Mouse (Mus musculus) midbrain, embryonic 16.5 days (tissue): Measurements from ENCODE around the gene Ces1a. TPM values are rescaled to one million over a fixed set of nuclear protein-coding genes. Genes with fewer than 3 reads are reported as not detected.

Source experiments
- polyA plus RNA-seq: library from polyadenylated mRNA; unstranded; fragments of >200 nt; fragmentation: Nextera tagmentation; extraction: Ambion mirVana; gene quantifications from 2 replicates; pipeline ENCODE4 v1.2.1, GENCODE M21; 2015

Gene Ces1a
- polyA plus RNA-seq, 1 experiment from 2014 or later, result not detected

Other genes starting within 250 kb of the Ces1a start
- 17.7 and 17.8 TPM in 2 replicates for gene Mmp2, start 220.9 kb downstream of the Ces1a start, polyA plus RNA-seq
- gene Lpcat2, start 192.9 kb downstream of the Ces1a start, polyA plus RNA-seq, result 8.5 and 10.4 TPM in 2 replicates
- gene Capns2, start 146.8 kb downstream of the Ces1a start, polyA plus RNA-seq, result 0.19 TPM in 1 of 2 replicates, not detected in the other
- gene Slc6a2, start 88.1 kb downstream of the Ces1a start, polyA plus RNA-seq, result 0.47 and 0.90 TPM in 2 replicates
- not detected in 2 replicates for gene Ces1b, start 31.8 kb upstream of the Ces1a start, polyA plus RNA-seq
- gene Ces1c, start 83.1 kb upstream of the Ces1a start, polyA plus RNA-seq, result not detected in 2 replicates
- gene Ces1d, start 149.6 kb upstream of the Ces1a start, polyA plus RNA-seq, result 0.45 and 0.59 TPM in 2 replicates
- gene Ces1e, start 181.4 kb upstream of the Ces1a start, polyA plus RNA-seq, result not detected in 2 replicates
- not detected in 2 replicates for gene Ces1f, start 231.6 kb upstream of the Ces1a start, polyA plus RNA-seq